Mouse (Mus musculus) right cerebral cortex, postnatal 10 days (tissue): ENCODE data around the gene Epb41.
A peak's percentile ranks its signal among the peaks of the same experiment; 100 is the strongest.

Experiments
- DNase-seq, 2 experiments: peaks; one replicate each; pipeline ENCODE4 v3.0.0; 2021; ENCODE audit warnings: low spot score in 2 of 2

The Epb41 gene

DNA sequence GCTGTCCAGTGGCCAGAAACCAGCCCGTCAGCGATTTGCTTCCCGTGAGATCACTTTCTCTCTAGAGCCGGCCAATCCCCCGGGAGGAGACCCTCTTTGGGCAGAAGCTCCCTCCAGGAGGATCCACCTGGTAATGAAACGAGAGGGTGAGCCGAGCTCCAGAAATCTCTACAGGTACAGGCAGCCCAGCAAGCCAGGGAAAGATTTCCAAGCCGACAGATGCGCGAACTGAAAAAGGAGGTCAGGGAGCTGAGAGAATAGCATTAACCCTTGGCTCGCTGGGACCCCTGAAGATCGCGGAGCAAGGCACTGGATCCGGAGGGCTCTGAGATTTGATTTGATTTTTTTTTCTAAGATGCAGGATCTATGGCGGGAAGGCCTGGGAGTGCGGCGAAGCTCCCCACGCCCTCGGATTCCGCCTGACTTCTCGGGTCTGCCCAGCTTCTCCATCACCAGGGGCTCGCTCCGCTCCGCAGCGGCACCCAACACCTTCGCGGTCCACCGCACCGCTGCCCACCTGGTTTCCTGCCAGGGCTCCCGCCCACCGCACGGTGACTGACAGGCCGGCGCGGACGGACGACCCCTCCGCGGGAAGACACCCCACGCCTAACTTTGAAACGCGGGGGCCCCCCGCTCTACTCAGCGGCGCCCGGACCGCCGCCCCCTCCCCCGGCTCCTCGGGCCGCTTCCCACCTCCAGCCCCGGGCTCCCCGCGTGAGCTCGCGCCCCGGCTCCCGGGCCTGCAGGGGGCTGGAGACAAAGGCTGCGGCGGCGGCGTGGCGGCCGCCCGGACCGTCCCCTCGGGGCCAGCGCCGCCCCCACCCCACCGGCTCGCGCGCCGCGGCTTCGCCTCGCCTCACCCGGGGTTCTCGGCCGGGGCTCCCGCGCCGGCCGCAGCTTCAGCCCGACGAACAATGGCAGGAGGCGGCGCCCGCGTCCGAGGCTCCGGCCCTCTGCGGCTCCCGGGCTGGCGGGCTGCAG is 26.8 kb downstream of the Epb41 start:
- DNase-seq: peak; percentile 52 to 57

DNA sequence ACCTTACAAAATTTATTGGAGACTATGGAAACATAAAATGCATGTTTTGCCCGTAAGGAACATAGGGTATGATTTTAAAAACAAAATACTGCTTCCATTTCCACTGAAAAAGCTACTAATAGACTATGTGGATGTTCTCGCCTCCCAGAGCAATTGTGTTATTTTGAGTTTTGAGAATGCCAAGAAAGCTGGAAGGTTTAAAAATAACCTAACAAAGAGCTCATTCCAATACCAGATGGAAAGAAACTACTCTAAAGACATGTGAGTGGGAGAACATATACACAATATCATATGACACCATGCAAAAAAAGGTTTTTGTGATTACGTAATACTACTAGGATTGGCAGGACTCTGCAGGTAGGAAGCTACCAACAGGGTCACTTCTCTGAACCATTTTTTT is 31.4 kb downstream of the Epb41 start:
- no peak for DNase-seq

DNA sequence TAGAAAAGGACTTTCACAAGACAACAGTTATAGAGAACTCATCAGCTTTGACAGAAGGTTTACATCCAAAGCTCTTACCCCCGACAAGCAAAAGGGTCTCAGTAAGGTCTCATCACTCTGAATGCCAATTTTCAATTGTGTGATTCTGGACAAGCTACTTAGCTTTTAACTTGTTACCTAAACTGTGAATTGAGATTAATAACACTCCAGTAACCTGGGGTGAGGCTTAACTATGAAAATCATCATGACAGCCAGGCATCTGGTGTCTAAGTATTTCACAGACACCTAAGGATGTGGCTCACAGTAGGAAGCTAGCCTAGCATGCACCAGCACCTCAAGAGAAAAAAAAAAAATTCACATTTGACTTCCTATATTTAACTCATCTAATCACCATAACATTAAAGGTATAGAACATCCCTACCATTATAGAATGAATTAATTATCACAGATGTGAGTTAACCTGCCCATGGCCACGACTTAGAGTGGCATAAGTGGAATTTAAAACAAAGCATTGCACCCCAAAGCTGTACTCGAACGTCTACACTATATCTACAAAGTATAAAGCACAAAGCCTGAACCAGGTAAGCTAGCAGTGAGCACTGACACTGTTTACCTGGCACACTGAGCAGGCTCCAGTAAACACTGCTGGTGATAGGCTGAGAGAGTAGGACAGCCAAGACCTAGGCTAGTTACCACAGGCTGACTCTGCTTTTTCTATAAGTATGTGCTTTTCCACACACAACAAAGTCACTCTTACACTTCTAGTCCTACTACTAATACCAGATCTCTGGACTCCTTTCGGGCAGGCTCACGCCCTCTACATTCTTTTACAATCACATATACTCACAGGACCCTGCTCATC is 33.4 kb downstream of the Epb41 start:
- no peak for DNase-seq

DNA sequence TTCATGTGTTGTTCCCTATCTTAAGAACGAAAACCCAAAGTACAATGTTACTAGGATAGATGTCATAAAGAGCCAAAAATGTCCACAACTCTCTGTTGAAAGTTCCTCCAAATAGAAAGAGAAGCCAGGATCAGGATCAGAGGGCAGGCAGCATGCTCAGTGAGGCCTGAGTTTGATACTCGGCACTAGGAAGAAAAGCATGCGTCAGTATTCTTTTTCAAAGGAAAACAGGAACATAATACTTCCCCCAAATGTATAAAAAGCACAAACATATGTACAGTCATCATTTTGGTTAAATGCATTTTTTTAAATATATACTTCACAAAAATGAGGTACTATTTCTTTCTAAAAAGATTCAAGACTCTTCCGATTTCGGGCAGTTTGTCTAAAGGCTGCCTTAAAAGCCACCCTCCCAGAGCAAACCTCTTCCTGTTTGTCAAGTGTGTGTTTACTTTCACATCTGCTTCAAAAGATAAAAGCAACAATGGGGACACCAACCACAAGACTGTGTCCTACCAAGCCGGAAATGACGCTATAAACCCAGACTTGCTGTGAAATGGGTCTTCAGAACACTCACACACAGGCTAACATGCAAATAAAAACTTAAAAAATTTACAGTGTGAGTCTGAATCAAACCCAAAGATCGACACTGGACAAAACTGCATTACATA is 35.0 kb downstream of the Epb41 start:
- no peak for DNase-seq

DNA sequence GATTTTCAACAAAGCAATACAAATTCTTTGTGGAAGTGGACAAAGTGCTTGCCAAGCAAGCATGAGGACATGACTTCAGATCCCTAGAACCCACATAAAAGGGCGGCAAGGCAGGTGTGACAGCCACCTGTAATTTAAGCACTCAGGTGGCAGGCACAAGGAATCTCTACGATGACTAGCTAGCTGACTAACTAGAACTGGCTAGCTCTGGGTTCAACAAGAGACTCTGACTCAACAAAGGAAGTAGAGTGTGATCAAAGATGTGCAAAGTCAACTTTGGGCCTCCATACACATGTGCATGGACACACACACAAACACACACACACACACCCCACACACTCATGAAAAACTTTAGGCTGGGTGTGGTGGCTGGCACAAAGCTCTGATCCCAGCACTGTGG is 35.6 kb downstream of the Epb41 start:
- DNase-seq: no peak

DNA sequence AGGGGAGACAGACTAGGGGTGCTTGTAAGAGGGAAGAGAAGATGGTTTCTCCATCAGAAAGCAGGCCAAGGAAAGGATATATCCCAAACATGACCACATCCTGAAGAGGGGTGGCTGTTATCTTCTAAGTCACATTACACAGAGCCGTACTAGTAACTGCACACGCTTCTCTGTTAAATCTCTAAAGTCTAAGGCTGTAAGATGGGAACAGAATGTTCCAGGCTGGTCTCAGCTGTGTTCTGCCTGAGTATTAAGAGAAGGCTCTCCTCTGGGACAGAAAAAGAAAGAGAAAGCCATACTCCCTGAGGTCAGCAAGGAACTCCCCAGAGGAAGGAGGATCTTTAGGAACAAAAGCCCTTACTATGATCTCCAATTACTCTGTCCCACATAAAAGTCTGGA is 36.3 kb downstream of the Epb41 start:
- no peak for DNase-seq

DNA sequence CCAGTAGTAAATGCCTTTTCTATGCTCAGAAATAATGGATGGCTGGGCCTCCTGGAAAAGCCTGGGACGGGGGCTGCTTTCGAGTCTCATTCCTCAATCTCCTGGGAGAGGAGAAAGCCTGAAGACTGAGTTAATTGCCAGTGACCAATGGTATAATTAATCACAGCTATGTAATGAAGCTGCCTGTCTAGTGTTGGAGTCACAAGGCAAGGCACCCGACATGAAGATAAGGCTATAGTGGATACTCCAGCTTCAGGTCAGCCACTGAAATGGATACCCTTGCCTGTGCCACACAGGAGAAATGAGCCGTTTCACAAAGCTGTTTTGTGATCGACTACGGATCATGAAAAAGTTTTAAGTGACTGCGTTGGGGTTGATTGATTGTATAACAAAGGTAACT is 37.1 kb downstream of the Epb41 start:
- no peak for DNase-seq

DNA sequence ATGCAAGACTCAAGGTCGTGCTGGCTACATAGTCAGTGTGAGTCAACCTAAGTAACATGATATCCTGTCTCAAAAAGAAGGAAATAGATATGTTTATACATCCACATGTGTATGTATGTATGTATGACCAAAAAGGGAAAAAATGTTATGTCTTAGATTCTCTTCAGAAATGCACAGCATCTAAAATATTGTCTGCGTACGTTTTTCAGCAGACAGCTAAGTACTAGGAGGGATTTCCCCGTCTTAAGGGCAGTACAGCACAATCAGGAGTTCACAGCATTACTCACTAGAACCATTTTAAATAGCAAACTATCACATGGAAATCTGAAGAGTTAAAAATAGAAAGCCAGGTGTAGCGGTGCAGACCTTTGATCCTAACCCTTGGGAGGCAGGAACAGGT is 38.0 kb downstream of the Epb41 start:
- DNase-seq: no peak

DNA sequence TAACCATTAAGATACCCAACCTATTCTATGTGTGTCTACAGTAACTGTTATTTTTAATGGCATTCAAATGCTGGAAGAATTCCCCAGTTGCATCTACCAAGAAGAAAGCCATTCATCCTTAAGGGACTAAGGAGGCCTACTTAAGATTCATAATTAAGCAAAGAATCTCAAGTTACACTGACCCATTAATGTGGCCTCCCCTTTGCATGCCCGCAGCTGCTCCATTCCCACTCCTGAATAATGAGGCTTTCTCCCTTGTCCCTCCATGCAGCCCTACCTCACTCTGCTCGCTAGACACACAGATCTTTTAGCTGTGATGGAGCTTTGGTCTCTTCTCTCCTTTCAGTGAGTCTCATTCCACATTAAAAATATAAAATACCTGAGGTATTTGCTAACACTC is 40.9 kb downstream of the Epb41 start:
- DNase-seq: peak in 1 of 2 experiments; percentile 45

DNA sequence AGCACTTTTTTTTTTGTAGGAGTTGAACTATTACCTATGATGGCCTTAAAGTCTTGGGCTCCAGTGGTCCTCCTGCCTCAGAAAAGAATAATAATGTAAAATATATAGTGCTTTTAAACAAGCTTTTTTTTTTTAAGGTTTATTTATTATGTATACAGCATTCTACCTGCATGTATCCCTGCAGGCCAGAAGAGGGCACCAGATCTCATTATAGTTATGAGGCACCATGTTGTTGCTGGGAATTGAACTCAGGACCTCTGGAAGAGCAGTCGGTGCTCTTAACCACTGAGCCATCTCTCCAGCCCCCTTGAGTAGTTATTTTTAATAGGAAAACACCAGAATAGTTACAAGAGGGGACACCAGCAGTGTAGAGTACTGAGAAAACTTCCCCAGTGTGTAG is 41.9 kb downstream of the Epb41 start:
- no peak for DNase-seq

DNA sequence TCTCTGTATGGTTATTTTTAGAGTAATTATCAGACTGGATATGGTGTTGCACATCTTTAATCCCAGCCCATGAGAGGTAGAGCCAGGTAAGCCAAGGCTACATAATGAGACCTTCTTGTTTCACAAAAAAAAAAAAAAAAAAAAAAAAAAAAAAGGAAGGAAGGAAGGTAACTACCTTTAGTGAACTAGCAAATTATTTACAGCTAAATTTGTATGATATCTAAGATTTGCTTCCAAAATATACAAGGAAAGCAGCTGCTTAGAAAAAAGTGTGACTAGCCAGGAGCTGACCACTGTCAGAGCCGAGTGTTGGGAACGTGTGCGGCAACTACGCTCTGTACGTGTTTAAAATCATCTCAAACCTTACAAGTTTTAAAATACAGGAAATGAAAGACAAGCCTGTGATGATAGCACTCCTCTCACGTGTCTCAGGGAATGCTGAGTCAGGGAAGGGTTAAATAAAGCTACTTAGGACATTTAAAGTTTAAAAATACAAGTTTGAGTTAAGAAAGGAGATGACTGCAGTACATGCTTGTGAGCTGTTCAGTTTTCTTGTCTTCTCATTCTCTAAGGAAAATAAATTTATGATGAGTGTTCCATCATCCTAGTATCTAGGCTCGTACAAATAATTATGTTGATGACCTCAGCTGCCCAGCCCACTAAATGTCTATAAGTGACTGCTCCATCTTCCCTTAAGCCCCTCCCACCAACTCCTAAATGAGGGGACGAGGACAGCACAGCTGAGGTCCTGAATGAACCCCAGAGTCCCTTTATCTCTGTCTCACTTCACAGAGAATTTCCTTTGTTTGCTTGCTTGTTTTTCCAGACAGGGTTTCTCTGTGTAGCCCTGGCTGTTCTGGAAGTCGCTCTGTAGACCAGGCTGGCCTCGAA is 45.0 kb downstream of the Epb41 start:
- DNase-seq: no peak

DNA sequence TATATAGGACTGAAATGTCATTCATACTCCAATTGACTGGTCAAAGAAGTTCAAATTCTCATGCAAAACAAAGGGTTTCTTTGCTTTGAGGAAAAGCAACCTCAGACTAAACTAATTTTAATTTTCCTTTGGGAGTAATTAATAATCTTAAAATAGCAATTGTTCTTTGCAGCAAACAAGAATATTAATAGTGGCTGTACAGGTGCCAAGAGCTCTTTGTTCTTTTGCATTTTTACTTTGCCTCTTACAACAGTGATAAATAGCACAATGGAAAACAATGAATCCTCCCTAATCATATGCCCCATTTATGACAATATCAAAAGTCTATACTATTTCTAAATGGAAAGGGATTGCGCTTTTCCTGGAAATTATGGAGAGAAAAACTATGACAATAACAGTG is 47.3 kb downstream of the Epb41 start:
- DNase-seq: no peak

DNA sequence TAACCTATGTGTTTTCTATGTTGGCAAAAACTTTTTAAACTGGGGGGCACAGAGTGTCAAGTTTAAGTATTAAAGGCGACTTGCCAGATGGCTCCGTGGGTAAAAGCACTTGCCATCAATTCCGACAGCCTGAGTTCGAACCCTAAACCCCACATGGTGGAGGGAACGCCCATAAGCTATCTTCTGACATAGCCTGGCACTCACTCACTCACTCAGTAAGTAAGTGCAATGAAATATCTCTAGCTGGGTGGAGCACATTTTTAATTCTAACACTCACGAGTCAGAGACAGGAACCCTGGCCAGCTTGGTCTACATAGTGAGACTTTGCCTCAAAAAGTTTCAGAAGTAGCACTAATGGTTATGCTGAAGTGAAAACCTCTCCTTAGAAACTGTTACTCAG is 48.0 kb downstream of the Epb41 start:
- no peak for DNase-seq

DNA sequence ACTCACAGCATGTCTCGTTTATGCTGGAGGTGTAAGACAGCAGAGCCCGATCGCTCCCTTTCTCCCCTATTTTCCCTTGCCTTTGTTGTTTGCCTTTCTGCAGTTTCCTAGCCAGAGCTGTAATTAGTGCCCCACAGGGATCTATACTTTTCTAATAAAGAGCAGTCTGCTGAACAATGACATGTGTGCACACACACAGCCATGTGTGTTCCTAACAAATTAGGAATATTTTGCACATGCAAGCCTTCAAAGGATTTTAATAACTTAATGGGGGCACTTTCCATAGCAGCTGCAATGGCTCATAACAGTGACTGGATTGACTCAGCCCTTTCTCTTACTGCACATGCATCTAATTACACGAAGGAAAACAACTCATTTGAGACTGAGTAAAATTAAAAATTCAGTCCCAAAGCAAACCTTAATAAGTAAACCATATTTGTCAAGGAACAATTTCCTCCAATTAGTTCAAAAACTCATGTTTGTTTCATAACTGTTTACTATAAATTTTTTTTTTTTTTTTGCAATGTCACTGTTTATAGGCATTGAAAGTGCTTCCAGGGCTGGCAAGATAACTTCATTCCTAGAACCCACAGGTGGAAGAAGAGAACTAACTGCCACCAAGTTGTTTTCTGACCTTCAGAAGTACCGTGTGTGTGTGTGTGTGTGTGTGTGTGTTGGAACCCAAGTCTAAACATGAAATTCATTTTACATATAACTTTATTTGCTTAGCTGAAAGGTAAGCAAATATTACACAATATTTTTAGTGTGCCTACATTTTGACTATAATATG is 49.2 kb downstream of the Epb41 start:
- DNase-seq: no peak

DNA sequence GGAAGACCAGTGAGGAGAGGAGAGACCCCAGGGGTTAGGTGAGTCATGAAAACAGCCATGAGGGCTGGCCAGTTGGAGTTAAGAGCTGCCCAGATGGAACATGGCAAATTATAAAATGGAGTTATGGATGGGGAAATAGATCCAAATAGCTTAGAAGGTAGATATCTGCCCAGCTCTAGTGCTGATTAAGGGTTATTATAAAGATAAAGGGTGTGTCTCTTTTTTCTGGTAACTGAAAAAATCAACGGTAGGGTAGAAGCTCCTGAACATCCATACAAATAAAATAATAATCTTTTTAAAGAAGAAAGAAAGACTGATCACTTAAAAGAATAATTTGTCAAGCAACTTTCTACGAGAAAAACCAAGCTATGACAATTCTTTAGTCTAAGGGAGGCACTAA is 49.9 kb downstream of the Epb41 start:
- DNase-seq: no peak

DNA sequence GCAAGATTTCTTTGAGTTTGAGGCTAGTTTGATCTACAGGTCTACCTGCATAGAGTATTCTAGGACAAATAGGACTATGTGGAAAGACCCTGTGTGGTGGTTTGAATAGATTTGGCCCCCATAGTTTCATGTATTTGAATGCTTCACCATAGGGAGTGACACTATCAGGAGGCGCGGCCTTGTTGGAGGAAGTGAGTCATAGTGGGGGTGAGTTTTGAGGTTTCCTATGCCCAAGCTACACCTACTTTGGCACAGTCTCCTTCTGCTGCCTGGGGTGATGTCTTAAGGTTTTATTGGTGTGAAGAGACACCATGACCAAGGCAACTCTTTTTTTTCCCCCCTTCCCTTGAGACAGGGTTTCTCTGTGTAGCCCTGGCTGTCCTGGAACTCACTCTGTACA is 51.3 kb downstream of the Epb41 start:
- no peak for DNase-seq

DNA sequence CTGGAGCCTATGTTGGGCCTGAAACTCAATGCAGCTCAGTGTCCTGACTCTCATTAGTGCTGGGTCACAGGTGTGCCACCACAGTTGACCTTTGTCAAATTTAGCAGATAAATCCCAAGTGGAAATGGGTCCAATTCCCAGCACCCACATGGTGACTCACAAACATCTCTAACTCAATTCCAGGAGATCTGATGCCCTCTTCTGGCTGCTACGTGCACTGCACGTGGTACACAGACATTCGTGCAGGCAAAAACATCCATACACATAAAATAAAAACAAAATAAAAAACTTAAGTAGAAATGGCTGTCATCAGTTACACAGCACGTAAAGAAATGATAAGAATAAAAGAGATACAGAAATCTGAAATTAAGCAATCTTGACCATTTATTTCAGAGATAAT is 52.5 kb downstream of the Epb41 start:
- no peak for DNase-seq

DNA sequence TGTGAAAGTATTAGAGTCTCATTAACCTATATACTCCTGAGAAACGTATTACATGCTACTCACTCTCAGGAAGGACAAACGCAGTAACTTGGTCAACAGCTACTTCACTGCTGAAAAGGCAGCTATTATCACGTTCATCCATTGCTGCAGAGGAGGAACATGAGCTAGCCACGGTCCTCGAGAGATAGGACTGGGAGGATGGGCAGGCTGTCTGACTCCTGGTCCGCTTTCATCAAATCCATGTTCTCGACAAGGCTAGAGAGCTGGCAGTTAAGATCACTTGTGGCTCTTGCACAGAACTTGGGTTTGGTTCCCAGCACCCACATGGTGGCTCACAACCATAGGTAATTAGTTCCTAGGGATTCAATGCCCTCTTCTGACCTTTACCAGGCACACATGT is 53.2 kb downstream of the Epb41 start:
- no peak for DNase-seq

DNA sequence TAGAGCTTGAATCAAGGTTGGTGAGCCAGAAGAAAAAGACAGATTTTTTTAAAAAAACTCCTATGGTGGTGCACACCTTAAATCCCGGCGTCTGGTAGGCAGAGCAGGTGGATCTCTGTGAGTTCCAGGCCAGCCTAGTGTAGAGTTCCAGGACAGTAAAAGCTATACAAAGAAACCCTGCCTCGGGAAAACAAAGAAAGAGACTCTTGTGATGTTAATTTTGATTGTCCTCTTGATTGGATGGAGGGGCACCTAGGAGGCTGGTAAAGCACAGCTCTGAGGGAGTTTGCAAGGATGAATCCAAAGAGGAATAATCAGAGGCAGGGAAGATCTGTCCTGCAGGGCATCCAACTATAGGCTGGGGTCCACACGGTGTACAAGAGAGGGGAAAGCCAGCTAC is 56.6 kb downstream of the Epb41 start:
- no peak for DNase-seq

DNA sequence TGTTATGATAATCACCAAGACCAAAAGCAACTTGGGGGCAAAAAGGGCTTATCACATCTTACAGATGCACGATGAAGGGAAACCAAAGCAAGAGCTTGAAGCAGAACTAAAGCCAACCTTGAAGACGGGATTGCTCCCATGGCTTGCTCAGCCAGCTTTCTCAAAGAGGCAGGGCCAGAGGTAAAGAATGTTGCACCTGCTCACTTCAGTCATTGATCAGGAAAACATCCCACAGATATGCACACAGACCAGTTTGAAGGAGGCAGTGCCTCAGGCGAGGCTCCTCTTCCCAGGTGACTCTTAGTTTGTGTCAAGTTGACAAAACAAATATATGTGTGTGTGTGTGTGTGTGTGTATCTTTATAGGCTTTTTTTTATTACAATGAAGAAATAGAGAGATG is 59.7 kb downstream of the Epb41 start:
- DNase-seq: no peak
